Comparison of ENCODE assay signal across 13 mouse cellular contexts in the genomic region with DNA sequence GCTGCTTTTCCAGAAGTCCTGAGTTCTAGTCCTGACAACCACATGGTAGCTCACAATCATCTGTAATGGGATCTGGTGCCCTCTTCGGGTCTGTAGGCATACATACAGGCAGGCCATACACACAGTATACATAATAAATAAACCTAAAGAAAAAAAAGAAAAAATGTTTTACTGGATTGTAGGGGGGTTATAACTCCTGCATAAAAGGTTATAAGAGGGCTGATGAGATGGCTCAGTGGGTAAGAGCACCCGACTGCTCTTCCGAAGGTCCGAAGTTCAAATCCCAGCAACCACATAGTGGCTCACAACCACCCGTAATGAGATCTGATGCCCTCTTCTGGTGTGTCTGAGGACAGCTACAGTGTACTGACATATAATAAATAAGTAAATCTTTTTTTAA. TPM values are rescaled to one million over a fixed set of nuclear protein-coding genes. Genes with fewer than 3 reads are reported as not detected.
"Had no signal": no experiment of that assay in that cellular context is flagged by ENCODE, and none has a peak within 500 bp of the region (broad histone marks: within the 10 kb centered on the region; RNA-seq: fewer than 3 reads in every experiment).

No protein-coding gene starts in this region.

RNA-seq across cellular contexts. Expression of a gene that starts 30.6 kb away (rescaled TPM):
- total RNA-seq: layer of hippocampus, postnatal 10 days; left cerebral cortex, postnatal 36 days; liver, adult 2 months; monocyte, adult 5-6 weeks had no signal
- polyA plus RNA-seq: limb, embryonic 11.5 days; liver, adult 2 months; midbrain, embryonic 12.5 days; midbrain, embryonic 15.5 days; neural tube, embryonic 11.5 days; neural tube, embryonic 14.5 days; spleen, adult 2 months had no signal

RNA-seq across cellular contexts. Expression of a gene that starts 32.3 kb away (rescaled TPM):
- total RNA-seq: liver, adult 2 months; megakaryocyte, adult 5-6 weeks; monocyte, adult 5-6 weeks had no signal
- polyA plus RNA-seq: liver, adult 2 months; lung, postnatal 0 days; macrophage; neural tube, embryonic 11.5 days had no signal
